Mouse (Mus musculus): ENCODE results near the gene Rcor3. TPM values are rescaled to one million over a fixed set of nuclear protein-coding genes. Genes with fewer than 3 reads are reported as not detected.

The Rcor3 gene
- total RNA-seq, 1 experiment, result 3.7 TPM

DNA sequence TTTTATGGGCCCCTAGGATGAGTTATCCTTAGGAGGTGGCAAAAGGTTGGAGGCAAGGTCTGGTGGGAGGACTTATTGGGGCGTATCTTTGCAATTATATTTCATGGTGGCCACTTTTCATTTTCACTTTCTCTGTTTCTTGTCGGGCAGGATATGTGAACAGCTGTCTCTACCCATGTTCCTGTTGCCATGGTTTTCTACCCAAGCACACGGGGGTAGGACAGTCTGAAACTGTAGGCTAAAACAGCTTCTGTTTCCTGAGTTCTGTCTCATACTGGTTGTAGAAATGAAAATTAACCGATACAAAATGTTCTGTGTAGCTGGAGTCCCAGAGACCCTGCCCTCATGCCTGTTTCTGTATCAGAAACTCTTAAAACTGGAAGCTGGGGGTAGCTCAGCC is 13.3 kb upstream of the Rcor3 start:
- no peaks in the 10 kb centered on the region for H3K4me1 ChIP-seq (ENCODE audit: control insufficient read depth in 2 of 2, insufficient read depth in 2 of 2, low read length in 2 of 2, poor library complexity in 1 of 2)
- in situ Hi-C loops (cut with MboI; ENCODE audit: low sequenced_read_pairs in 2 of 2, unreplicated experiment in 2 of 2), result no loop called here
- H3K36me3 ChIP-seq (ENCODE audit: control insufficient read depth, insufficient read depth, low read length, poor library complexity, severe bottlenecking), result no peaks in the 10 kb centered on the region
- no peaks in the 10 kb centered on the region for H3K9me3 ChIP-seq (ENCODE audit: control insufficient read depth, insufficient read depth, low read depth, low read length)
- no peak overlapping the region for H3K4me3 ChIP-seq (ENCODE audit: insufficient read depth in 1 of 2, low read depth in 1 of 2, low read length in 2 of 2, poor library complexity in 1 of 2, severe bottlenecking in 1 of 2)
- no peak for DNase-seq (ENCODE audit: low read depth, low spot score)
- no peak overlapping the region for H3K27ac ChIP-seq (ENCODE audit: insufficient read depth, low read depth, low read length, poor library complexity, severe bottlenecking)
- TF ChIP-seq MAFK (IDR thresholded peaks at IDR 0.05; ENCODE audit: insufficient read depth, low read depth, low read length) (no peak), ZC3H11A (IDR thresholded peaks at IDR 0.05; ENCODE audit: borderline replicate concordance, low read depth, low read length) (no peak), CHD2 (IDR thresholded peaks at IDR 0.05; ENCODE audit: low read depth, low read length) (no peak), ZNF384 (IDR thresholded peaks at IDR 0.05; ENCODE audit: low read depth, low read length) (no peak), HCFC1 (IDR thresholded peaks at IDR 0.05; ENCODE audit: borderline replicate concordance, insufficient read depth, low read length) (no peak)
- H3K9ac ChIP-seq (ENCODE audit: insufficient read depth, low read depth, low read length, poor library complexity, severe bottlenecking), result no peak overlapping the region

DNA sequence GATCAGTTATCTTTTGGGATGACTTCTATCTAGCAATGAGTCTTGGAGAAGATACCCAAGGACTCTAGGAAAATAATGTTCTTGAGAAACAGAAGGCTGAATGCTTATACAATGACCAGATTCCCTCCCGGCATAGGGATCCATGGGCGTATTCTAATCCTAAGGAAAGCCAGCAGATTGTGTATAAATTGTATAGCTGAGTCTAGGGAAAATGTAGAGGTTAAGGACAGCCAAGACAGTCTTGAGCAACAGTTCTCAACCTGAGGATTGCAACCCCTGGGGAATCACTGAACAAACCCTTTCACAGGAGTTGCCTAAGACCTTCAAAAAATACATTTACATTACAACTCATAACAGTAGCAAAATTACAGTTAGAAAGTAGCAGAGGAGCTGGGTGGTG is 2.5 kb upstream of the Rcor3 start:
- no peak for DNase-seq (ENCODE audit: low read depth, low spot score)
- Histone ChIP-seq H3K27ac (ENCODE audit: insufficient read depth, low read depth, low read length, poor library complexity, severe bottlenecking) (no peak overlapping the region), H3K4me1 (ENCODE audit: control insufficient read depth in 2 of 2, insufficient read depth in 2 of 2, low read length in 2 of 2, poor library complexity in 1 of 2) (0 out of 4 replicates have a peak, but pooled peaks cover 0 to 3% of the 10 kb centered on the region in 2 experiments), H3K9me3 (ENCODE audit: control insufficient read depth, insufficient read depth, low read depth, low read length) (peaks cover 2% of the 10 kb centered on the region; the same call in 1 of the 2 replicates), H3K4me3 (ENCODE audit: insufficient read depth in 1 of 2, low read depth in 1 of 2, low read length in 2 of 2, poor library complexity in 1 of 2, severe bottlenecking in 1 of 2) (no peak overlapping the region), H3K9ac (ENCODE audit: insufficient read depth, low read depth, low read length, poor library complexity, severe bottlenecking) (no peak overlapping the region), H3K36me3 (ENCODE audit: control insufficient read depth, insufficient read depth, low read length, poor library complexity, severe bottlenecking) (no peaks in the 10 kb centered on the region)
- no peak for TF ChIP-seq ZC3H11A (IDR thresholded peaks at IDR 0.05; ENCODE audit: borderline replicate concordance, low read depth, low read length)
- no peak for TF ChIP-seq ZNF384 (IDR thresholded peaks at IDR 0.05; ENCODE audit: low read depth, low read length)
- no peak for TF ChIP-seq HCFC1 (IDR thresholded peaks at IDR 0.05; ENCODE audit: borderline replicate concordance, insufficient read depth, low read length)
- TF ChIP-seq MAFK (IDR thresholded peaks at IDR 0.05; ENCODE audit: insufficient read depth, low read depth, low read length), result no peak
- no peak for TF ChIP-seq CHD2 (IDR thresholded peaks at IDR 0.05; ENCODE audit: low read depth, low read length)
- in situ Hi-C loops (cut with MboI; ENCODE audit: low sequenced_read_pairs in 2 of 2, unreplicated experiment in 2 of 2), result no loop called here

DNA sequence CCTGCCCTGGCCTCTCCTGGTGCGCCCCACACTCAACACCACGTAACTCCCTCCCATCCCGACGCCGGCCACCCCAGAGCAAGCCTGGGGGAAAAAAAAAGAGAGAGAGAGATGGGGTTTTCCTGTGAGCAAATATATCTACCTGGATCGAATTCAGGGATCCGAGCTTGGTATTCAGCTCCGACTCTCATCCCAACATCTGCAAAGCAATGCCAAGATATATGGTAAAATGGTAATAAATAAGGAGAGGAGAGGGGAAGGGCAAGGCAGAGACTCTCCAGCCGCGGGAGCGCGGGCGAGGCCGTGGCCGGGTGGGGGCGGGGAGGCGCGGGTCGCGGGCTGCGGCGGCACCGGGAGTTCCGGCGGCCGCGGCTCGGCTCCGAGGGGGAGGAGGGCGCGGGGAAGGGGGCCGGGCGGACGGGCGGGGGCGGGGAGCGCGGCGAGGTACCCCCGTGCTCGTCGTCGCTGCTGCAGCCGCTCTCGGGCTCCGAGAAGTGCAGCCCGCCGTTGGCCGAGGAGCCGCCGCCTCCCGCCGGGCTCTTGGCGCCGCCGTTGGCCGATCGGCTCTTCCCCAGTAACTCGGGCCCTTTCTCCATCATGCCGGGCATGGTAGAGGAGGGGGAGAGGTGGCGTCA is 454 bp downstream of the Rcor3 start:
- H3K27ac ChIP-seq (ENCODE audit: insufficient read depth, low read depth, low read length, poor library complexity, severe bottlenecking), result peak overlapping the region; percentile 68
- H3K4me3 ChIP-seq (ENCODE audit: insufficient read depth in 1 of 2, low read depth in 1 of 2, low read length in 2 of 2, poor library complexity in 1 of 2, severe bottlenecking in 1 of 2), result peak overlapping the region; percentile 95 to 99
- H3K9ac ChIP-seq (ENCODE audit: insufficient read depth, low read depth, low read length, poor library complexity, severe bottlenecking), result peak overlapping the region; percentile 90
- TF ChIP-seq HCFC1 (IDR thresholded peaks at IDR 0.05; ENCODE audit: borderline replicate concordance, insufficient read depth, low read length), result 0 out of 2 replicates have a peak, but pooled peaks have one; percentile 20
- TF ChIP-seq ZNF384 (IDR thresholded peaks at IDR 0.05; ENCODE audit: low read depth, low read length), result no peak
- 0 out of 2 replicates have a peak, but pooled peaks cover 2% of the 10 kb centered on the region for H3K9me3 ChIP-seq (ENCODE audit: control insufficient read depth, insufficient read depth, low read depth, low read length)
- in situ Hi-C loops (cut with MboI; ENCODE audit: low sequenced_read_pairs in 2 of 2, unreplicated experiment in 2 of 2), result no loop called here
- H3K4me1 ChIP-seq (ENCODE audit: control insufficient read depth in 2 of 2, insufficient read depth in 2 of 2, low read length in 2 of 2, poor library complexity in 1 of 2), result 0 out of 4 replicates have a peak, but pooled peaks cover 0 to 3% of the 10 kb centered on the region in 2 experiments
- peak; percentile 11 for DNase-seq (ENCODE audit: low read depth, low spot score)
- no peaks in the 10 kb centered on the region for H3K36me3 ChIP-seq (ENCODE audit: control insufficient read depth, insufficient read depth, low read length, poor library complexity, severe bottlenecking)

DNA sequence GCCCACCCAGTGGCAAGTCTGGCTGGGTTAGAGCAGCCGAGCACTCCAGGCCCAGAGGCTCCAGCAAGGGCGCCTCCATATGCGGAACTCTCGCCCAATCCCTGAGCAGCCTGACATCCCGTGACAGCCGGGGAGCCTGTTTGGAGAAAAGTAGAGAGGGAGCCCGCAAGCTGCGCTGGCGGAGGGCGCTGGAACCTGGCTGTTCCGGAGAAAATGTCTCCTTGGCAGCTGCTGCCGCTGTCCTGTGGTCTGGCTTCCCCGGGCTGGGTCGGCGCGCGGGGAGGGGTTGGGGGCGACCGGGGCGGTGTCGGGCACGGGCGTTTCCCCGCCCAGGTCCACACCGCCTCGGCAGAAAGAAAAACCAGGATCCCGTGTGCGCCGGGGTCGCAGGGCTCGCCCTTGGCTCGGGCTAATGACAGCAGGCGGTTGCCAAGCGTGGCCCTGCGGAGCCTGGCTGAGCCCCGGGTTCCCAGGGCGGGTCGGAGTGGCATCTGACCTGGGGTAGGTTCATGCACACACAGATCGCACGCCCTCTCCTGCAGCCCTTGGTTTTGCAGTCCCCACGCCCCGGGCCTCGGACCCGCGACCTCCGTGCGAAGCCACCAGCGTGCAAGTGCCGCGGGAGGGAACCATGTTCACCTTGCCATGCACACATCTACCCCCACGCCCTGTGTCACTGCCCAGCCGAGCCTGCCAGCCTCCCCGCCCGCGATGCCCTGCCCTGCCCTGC is 1.1 kb downstream of the Rcor3 start:
- no peak for TF ChIP-seq CHD2 (IDR thresholded peaks at IDR 0.05; ENCODE audit: low read depth, low read length)
- Histone ChIP-seq H3K4me3 (ENCODE audit: insufficient read depth in 1 of 2, low read depth in 1 of 2, low read length in 2 of 2, poor library complexity in 1 of 2, severe bottlenecking in 1 of 2) (peak overlapping the region; percentile 95 to 99), H3K9ac (ENCODE audit: insufficient read depth, low read depth, low read length, poor library complexity, severe bottlenecking) (peak overlapping the region; percentile 90), H3K9me3 (ENCODE audit: control insufficient read depth, insufficient read depth, low read depth, low read length) (0 out of 2 replicates have a peak, but pooled peaks cover 2% of the 10 kb centered on the region), H3K36me3 (ENCODE audit: control insufficient read depth, insufficient read depth, low read length, poor library complexity, severe bottlenecking) (no peaks in the 10 kb centered on the region), H3K27ac (ENCODE audit: insufficient read depth, low read depth, low read length, poor library complexity, severe bottlenecking) (no peak overlapping the region), H3K4me1 (ENCODE audit: control insufficient read depth in 2 of 2, insufficient read depth in 2 of 2, low read length in 2 of 2, poor library complexity in 1 of 2) (0 out of 4 replicates have a peak, but pooled peaks cover 0 to 3% of the 10 kb centered on the region in 2 experiments)
- peak; percentile 60 for DNase-seq (ENCODE audit: low read depth, low spot score)
- in situ Hi-C loops (cut with MboI; ENCODE audit: low sequenced_read_pairs in 2 of 2, unreplicated experiment in 2 of 2), result no loop called here
